Mouse (Mus musculus) liver, embryonic 15.5 days (tissue): ENCODE data around the gene Ifi204. TPM values are rescaled to one million over a fixed set of nuclear protein-coding genes. Genes with fewer than 3 reads are reported as not detected.

Source experiments
- ATAC-seq: fragments of 200-750 bp; cut with Nextera tagmentation; 2 replicates; pipeline ENCODE4 v1.8.0; 2017; ENCODE audit warnings: moderate number of reproducible peaks, mild to moderate bottlenecking, moderate library complexity; ENCODE audit not compliant: insufficient read depth
- H3K27ac ChIP-seq: fragments of 300-500 bp; sonication (generic); replicated peaks from 2 replicates; pipeline ENCODE4 v1.5.1; 2015; ENCODE audit warnings: mild to moderate bottlenecking, inconsistent platforms
- H3K27me3 ChIP-seq: fragments of 300-500 bp; sonication (generic); 2 replicates; pipeline ENCODE4 v1.6.1; 2015; ENCODE audit warnings: mild to moderate bottlenecking, inconsistent platforms
- H3K36me3 ChIP-seq: fragments of 300-500 bp; sonication (generic); replicated peaks from 2 replicates; pipeline ENCODE4 v1.6.1; 2015; ENCODE audit warnings: moderate library complexity, mild to moderate bottlenecking, inconsistent platforms
- H3K4me1 ChIP-seq: fragments of 300-500 bp; sonication (generic); replicated peaks from 2 replicates; pipeline ENCODE4 v1.6.1; 2015; ENCODE audit warnings: inconsistent platforms
- H3K4me2 ChIP-seq: fragments of 300-500 bp; sonication (generic); 2 replicates; pipeline ENCODE4 v1.6.1; 2015; ENCODE audit warnings: moderate library complexity, mild to moderate bottlenecking, inconsistent platforms
- H3K4me3 ChIP-seq: fragments of 300-500 bp; sonication (generic); replicated peaks from 2 replicates; pipeline ENCODE4 v1.5.1; 2015; ENCODE audit warnings: mild to moderate bottlenecking, inconsistent platforms
- H3K9ac ChIP-seq: fragments of 300-500 bp; sonication (generic); 2 replicates; pipeline ENCODE4 v1.6.1; 2015; ENCODE audit warnings: moderate library complexity, mild to moderate bottlenecking, inconsistent platforms
- H3K9me3 ChIP-seq: fragments of 300-500 bp; sonication (generic); replicated peaks from 2 replicates; pipeline ENCODE4 v1.6.1; 2016; ENCODE audit warnings: inconsistent platforms
- WGBS: fragments of 180-500 bp; shearing (Covaris S2); methylation state at CpG from one replicate; pipeline ENCODE4 v1.1.7; 2015; ENCODE audit warnings: mixed read lengths; ENCODE audit not compliant: insufficient replicate concordance; 5-methylcytosine and 5-hydroxymethylcytosine counted together
- polyA plus RNA-seq: library from polyadenylated mRNA; unstranded; fragments of >200 nt; fragmentation: Nextera tagmentation; extraction: Ambion mirVana; gene quantifications from 2 replicates; pipeline ENCODE4 v1.2.1, GENCODE M21; 2015

Ifi204 gene
- polyA plus RNA-seq, 1 experiment from 2014 or later: 4.9 TPM

DNA sequence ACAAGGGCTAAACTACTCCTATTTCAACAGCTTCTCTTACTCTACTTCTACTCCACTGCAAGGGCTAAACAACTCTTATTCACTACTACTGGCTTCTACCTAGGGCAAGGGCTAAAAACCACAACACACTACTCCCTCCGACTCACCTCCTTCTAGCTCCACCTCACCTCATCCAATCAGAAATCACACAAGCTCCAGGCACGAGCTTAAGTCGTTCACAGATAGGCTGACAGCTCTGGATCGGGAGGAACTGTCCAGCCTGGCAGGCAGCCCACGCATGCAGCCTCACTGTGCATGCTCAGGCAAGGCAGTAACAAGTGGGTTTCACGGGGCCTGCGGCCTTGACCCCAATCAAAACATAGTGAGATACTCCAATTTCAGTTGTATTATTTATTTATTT, 33.5 kb downstream of the Ifi204 start:
- Histone ChIP-seq H3K4me1 (no peaks in the 10 kb centered on the region), H3K36me3 (no peaks in the 10 kb centered on the region), H3K9me3 (no peaks in the 10 kb centered on the region), H3K4me2 (no peak overlapping the region), H3K27me3 (no peaks in the 10 kb centered on the region), H3K27ac (no peak overlapping the region), H3K9ac (no peak overlapping the region), H3K4me3 (no peak overlapping the region)
- ATAC-seq: no peak
- WGBS: 28% methylated on average over 7 of the region's 7 CpGs

Other genes starting within 250 kb of the Ifi204 start
- 0.02 TPM in 1 of 2 replicates, not detected in the other for gene Ifi214, start 231.0 kb downstream of the Ifi204 start, polyA plus RNA-seq
- 0.17 and 0.38 TPM in 2 replicates for gene Ifi213, start 167.7 kb downstream of the Ifi204 start, polyA plus RNA-seq
- gene Ifi209, start 136.0 kb downstream of the Ifi204 start, polyA plus RNA-seq: 0.83 and 0.90 TPM in 2 replicates
- not detected in 2 replicates for gene Ifi208, start 93.3 kb downstream of the Ifi204 start, polyA plus RNA-seq
- 1.3 and 1.4 TPM in 2 replicates for gene Ifi207, start 25.2 kb downstream of the Ifi204 start, polyA plus RNA-seq
- 1.9 and 3.1 TPM in 2 replicates for gene Ifi211, start 146.1 kb upstream of the Ifi204 start, polyA plus RNA-seq
- gene Mndal, start 175.5 kb upstream of the Ifi204 start, polyA plus RNA-seq: 3.5 and 4.7 TPM in 2 replicates
- gene Ifi203, start 175.7 kb upstream of the Ifi204 start, polyA plus RNA-seq: 2.0 and 3.0 TPM in 2 replicates
- gene Ifi202b, start 215.8 kb upstream of the Ifi204 start, polyA plus RNA-seq: not detected in 2 replicates